Mouse (Mus musculus) lung, postnatal 0 days (tissue): ENCODE results near the gene Fry. TPM values are rescaled to one million over a fixed set of nuclear protein-coding genes. Genes with fewer than 3 reads are reported as not detected.

Source experiments
- ATAC-seq: fragments of 200-750 bp; cut with Nextera tagmentation; 2 replicates; pipeline ENCODE4 v1.8.0; 2017; ENCODE audit warnings: moderate library complexity
- DNase-seq: peaks from one replicate; pipeline ENCODE4 v3.0.0-alpha.2; 2016; ENCODE audit warnings: low spot score
- H3K27ac ChIP-seq: fragments of 300-500 bp; sonication (generic); 2 replicates; pipeline ENCODE4 v1.5.1; 2014; ENCODE audit warnings: antibody characterized with exemption, mild to moderate bottlenecking, low read length, mixed read lengths
- H3K27me3 ChIP-seq: fragments of 300-500 bp; sonication (generic); replicated peaks from 2 replicates; pipeline ENCODE4 v1.6.1; 2014; ENCODE audit warnings: low read length, mixed read lengths; ENCODE audit not compliant: insufficient read depth
- H3K36me3 ChIP-seq: fragments of 300-500 bp; sonication (generic); 2 replicates; pipeline ENCODE4 v1.6.1; 2014; ENCODE audit warnings: low read length, mixed read lengths; ENCODE audit not compliant: insufficient read depth
- H3K4me1 ChIP-seq: fragments of 300-500 bp; sonication (generic); 2 replicates; pipeline ENCODE4 v1.6.1; 2014; ENCODE audit warnings: antibody characterized with exemption, low read depth, low read length, mixed read lengths; ENCODE audit not compliant: insufficient read depth
- H3K4me2 ChIP-seq: fragments of 300-500 bp; sonication (generic); replicated peaks from 2 replicates; pipeline ENCODE4 v1.6.1; 2014; ENCODE audit warnings: low read depth, mild to moderate bottlenecking, low read length, moderate library complexity, mixed read lengths
- H3K4me3 ChIP-seq: fragments of 300-500 bp; sonication (generic); 2 replicates; pipeline ENCODE4 v1.5.1; 2014; ENCODE audit warnings: low read depth, low read length
- H3K9ac ChIP-seq: fragments of 300-500 bp; sonication (generic); replicated peaks from 2 replicates; pipeline ENCODE4 v1.6.1; 2014; ENCODE audit warnings: low read depth, mild to moderate bottlenecking
- H3K9me3 ChIP-seq: fragments of 300-500 bp; sonication (generic); 2 replicates; pipeline ENCODE4 v1.6.1; 2016; ENCODE audit warnings: low read length, mixed read lengths
- CTCF ChIP-seq: IDR thresholded peaks from 2 replicates; pipeline ENCODE4 v1.5.1; 2016; ENCODE audit warnings: antibody characterized with exemption, mild to moderate bottlenecking
- EP300 ChIP-seq: IDR thresholded peaks from 2 replicates; pipeline ENCODE4 v1.6.1; 2016; ENCODE audit warnings: antibody characterized with exemption, mild to moderate bottlenecking, control low read depth
- WGBS: fragments of 180-500 bp; shearing (Covaris S2); extraction: QIAGEN DNeasy Blood & Tissue Kit; methylation state at CpG from one replicate; pipeline ENCODE4 v1.1.7; 2014; 5-methylcytosine and 5-hydroxymethylcytosine counted together
- polyA plus RNA-seq: library from polyadenylated mRNA; unstranded; fragments of >200 nt; fragmentation: Nextera tagmentation; extraction: Ambion mirVana; gene quantifications from 2 replicates; pipeline ENCODE4 v1.2.1, GENCODE M21; 2015

Gene Fry
- polyA plus RNA-seq, 1 experiment from 2014 or later = 20.8 TPM

DNA sequence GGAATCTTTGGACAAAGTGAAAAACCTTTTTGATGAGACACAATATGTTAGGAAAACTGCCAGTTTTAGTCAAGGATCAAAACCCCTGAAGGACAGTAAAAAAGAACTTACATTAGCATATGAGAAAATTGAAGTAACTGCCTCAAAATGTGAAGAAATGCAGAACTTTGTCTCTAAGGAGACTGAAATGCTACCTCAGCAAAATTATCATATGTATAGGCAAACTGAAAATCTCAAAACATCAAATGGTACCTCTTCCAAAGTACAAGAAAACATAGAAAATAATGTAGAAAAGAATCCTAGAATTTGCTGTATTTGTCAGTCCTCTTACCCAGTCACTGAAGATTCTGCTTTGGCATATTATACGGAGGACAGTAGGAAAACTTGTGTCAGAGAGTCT is 422.9 kb downstream of the Fry start:
- no peaks in the 10 kb centered on the region for H3K36me3 ChIP-seq
- no peak overlapping the region for H3K9ac ChIP-seq
- no peak overlapping the region for H3K27ac ChIP-seq
- 100% methylated on average over 1 of the region's 1 CpGs for WGBS
- no peak for TF ChIP-seq EP300
- TF ChIP-seq CTCF = no peak
- no peaks in the 10 kb centered on the region for H3K4me1 ChIP-seq
- DNase-seq (no peak), ATAC-seq (no peak)
- no peaks in the 10 kb centered on the region for H3K27me3 ChIP-seq
- no peaks in the 10 kb centered on the region for H3K9me3 ChIP-seq
- no peak overlapping the region for H3K4me2 ChIP-seq
- no peak overlapping the region for H3K4me3 ChIP-seq

DNA sequence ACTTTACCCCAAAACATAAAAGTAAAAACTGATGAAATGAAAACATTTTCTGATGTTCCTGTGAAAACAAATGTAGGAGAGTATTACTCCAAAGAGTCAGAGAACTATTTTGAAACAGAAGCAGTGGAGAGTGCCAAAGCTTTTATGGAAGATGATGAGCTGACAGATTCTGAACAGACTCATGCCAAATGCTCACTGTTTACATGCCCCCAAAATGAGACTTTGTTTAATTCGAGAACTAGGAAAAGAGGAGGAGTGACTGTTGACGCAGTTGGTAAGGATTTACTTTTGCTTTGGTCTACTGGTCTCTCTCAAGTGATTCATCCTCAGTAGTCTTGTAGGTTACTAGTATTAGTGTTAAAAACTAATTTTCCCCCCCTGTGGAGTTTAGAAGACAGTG is 424.7 kb downstream of the Fry start:
- Histone ChIP-seq H3K4me2 (no peak overlapping the region), H3K4me1 (no peaks in the 10 kb centered on the region), H3K36me3 (no peaks in the 10 kb centered on the region), H3K9ac (no peak overlapping the region), H3K27ac (no peak overlapping the region), H3K4me3 (no peak overlapping the region), H3K9me3 (no peaks in the 10 kb centered on the region), H3K27me3 (no peaks in the 10 kb centered on the region)
- TF ChIP-seq EP300 (no peak), CTCF (no peak)
- 51% methylated on average over 2 of the region's 2 CpGs for WGBS
- DNase-seq (peak; percentile 81), ATAC-seq (peak; percentile 75)

Other genes with a start within 250 kb of the Fry start
- 0.58 and 0.64 TPM in 2 replicates for gene Rxfp2, start 100.0 kb upstream of the Fry start, polyA plus RNA-seq